Mouse (Mus musculus) left cerebral cortex, adult 11 months (tissue): ENCODE measurements at regions not wholly inside any gene's neighbourhood (a gene's known extent, or its start where the extent isn't known, plus 50 kb on each side); places are given as distances from the start of the nearest gene placed in this dataset.
A peak's percentile ranks its signal among the peaks of the same experiment; 100 is the strongest.
"Not testable (repeated sequence)": the region's sequence is repeated elsewhere in the genome, so short reads cannot be mapped to it uniquely, and the experiment has no call there.

Experiments used
- DNase-seq: peaks from one replicate; pipeline ENCODE4 v3.0.0; 2022; ENCODE audit warnings: low spot score

GRCm38 (mm10) chr3:152040751-152041150 lies 125.3 kb downstream of the Gipc2 start:
- DNase-seq = no peak

GRCm38 (mm10) chr3:152036819-152037218 lies 129.2 kb downstream of the Gipc2 start:
- not testable (repeated sequence) for DNase-seq

GRCm38 (mm10) chr3:152035416-152035815 lies 130.6 kb downstream of the Gipc2 start:
- no peak for DNase-seq

GRCm38 (mm10) chr3:152034686-152035085 lies 131.3 kb downstream of the Gipc2 start:
- no peak for DNase-seq

GRCm38 (mm10) chr3:152034221-152034620 lies 131.8 kb downstream of the Gipc2 start:
- DNase-seq = no peak

GRCm38 (mm10) chr3:152032663-152033318 lies 133.2 kb downstream of the Gipc2 start:
- no peak for DNase-seq

- DNase-seq = no peak
Measured at GRCm38 (mm10) chr3:152028695-152029094, 137.3 kb downstream of the Gipc2 start.

- no peak for DNase-seq
Measured at GRCm38 (mm10) chr3:152026034-152026433, 140.0 kb downstream of the Gipc2 start.

- DNase-seq = no peak
Measured at GRCm38 (mm10) chr3:152025122-152025521, 140.9 kb downstream of the Gipc2 start.

- DNase-seq = no peak
Measured at GRCm38 (mm10) chr3:152006747-152007146, 159.3 kb downstream of the Gipc2 start.

GRCm38 (mm10) chr3:152005366-152006025 lies 160.5 kb downstream of the Gipc2 start:
- DNase-seq = no peak

GRCm38 (mm10) chr3:152004411-152004955 lies 161.5 kb downstream of the Gipc2 start:
- no peak for DNase-seq

GRCm38 (mm10) chr3:151997534-151998107 lies 160.2 kb upstream of the Ptgfr start:
- peak; percentile 17 for DNase-seq

- no peak for DNase-seq
Measured at GRCm38 (mm10) chr3:151997111-151997510, 159.7 kb upstream of the Ptgfr start.

GRCm38 (mm10) chr3:151988221-151988620 lies 150.8 kb upstream of the Ptgfr start:
- DNase-seq = no peak

GRCm38 (mm10) chr3:151978136-151978535 lies 140.7 kb upstream of the Ptgfr start:
- DNase-seq = no peak

- DNase-seq = no peak
Measured at GRCm38 (mm10) chr3:151977651-151978050, 140.2 kb upstream of the Ptgfr start.

- no peak for DNase-seq
Measured at GRCm38 (mm10) chr3:151949865-151950264, 112.4 kb upstream of the Ptgfr start.

GRCm38 (mm10) chr3:151948015-151948645 lies 110.7 kb upstream of the Ptgfr start:
- DNase-seq = no peak

- no peak for DNase-seq
Measured at GRCm38 (mm10) chr3:151945916-151946315, 108.5 kb upstream of the Ptgfr start.

GRCm38 (mm10) chr3:151943542-151943941 lies 106.1 kb upstream of the Ptgfr start:
- no peak for DNase-seq

GRCm38 (mm10) chr3:151938472-151939029 lies 101.1 kb upstream of the Ptgfr start:
- DNase-seq = no peak
